Mouse (Mus musculus) right cerebral cortex, postnatal 10 days (tissue): ENCODE measurements around the gene Vamp4.
"Not testable (repeated sequence)": the region's sequence is repeated elsewhere in the genome, so short reads cannot be mapped to it uniquely, and the experiment has no call there.

Experiments used
- DNase-seq, 2 experiments: peaks; one replicate each; pipeline ENCODE4 v3.0.0; 2021; ENCODE audit warnings: low spot score in 2 of 2

The Vamp4 gene

GRCm38 (mm10) chr1:162589443-162589842 lies 19.1 kb downstream of the Vamp4 start:
- DNase-seq, result peak; percentile 33 to 48

- no peak for DNase-seq
These were observed 20.2 kb downstream of the Vamp4 start for GRCm38 (mm10) chr1:162590415-162590997.

DNA sequence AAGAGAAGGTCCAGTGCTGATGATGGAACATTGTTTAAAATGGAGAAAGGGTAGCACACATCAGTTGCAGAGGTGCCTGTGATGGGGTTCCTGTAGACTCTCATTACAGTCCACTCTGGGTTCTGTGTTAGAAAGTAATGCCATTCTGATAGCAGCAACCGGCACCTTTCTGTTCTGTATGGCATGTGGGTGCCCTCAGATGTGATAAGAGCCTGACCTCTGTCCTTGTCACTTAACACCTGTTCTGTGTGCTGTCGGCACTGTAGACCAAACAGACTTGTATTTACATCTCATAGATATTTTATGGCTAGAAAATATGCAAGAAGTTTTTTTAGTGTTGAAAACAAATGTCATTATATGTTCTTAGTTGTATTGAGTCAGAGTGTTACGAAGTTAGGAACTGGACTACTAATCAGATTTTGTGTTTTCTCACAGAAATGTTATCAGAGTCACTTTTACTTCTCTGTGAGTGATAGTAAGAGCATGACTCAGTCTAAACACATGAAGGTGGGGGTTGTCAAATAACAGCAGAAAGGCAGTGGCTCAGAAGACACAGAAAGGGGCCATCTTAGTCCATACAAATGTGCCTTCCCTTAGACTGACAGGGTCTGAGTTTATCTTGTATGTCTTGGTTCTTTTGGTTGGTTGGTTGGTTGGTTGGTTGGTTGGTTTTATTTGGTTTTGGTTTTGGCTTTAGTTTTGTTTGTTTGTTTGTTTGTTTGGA lies 27.2 kb downstream of the Vamp4 start:
- no peak for DNase-seq

- no peak for DNase-seq
These were observed 29.3 kb downstream of the Vamp4 start for GRCm38 (mm10) chr1:162599617-162600016.

- DNase-seq, result peak in 1 of 2 experiments; percentile 32
These were observed 31.0 kb downstream of the Vamp4 start for GRCm38 (mm10) chr1:162601288-162601687.

DNA sequence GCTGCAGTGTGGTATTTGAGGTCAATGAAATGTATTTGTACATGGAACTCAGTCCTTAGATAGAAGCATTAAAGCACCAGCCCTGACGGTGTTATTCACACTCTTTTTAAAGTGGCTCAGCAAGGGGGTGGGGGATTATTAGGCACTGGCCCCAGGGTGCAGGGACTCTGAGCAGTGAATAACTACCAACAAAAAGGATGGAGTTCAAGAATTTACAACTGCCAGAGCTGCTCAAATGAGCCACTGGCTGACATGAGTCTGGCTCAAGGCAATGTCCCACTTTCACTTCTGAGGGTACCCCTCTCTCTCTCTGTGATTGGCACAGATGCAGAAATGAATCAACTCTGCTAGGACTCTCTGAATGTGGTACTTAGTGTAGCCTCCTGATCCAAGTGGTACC lies 37.8 kb downstream of the Vamp4 start:
- DNase-seq, result no peak

DNA sequence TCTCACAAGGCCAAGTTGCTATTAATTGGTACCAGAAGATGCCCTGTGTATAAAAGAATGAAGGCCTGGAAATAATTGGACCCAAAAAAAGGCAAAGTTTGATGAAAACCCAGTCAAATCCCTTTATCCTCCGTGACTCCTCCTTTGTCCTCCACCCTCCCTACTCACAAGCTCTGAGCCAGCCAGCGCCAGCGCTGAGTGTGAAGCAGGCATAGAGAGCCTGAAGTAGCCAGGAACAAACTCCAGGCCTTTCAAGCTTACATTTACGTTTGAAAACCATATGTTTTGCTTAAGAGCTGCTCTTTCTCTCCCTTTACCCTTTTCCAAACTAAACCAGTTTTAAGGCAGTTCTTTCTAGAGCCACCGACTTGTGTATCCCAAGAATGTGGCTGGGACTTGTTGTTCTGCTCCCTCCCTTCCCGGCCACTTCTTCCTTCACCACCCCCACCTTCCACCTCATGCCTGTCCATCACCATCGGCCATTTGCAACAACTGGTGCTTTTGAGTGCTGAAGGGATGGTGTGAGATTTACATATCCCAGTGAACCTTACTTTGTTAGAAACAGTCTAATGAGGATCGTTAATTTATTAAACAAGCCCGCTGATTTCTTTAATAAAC lies 39.4 kb downstream of the Vamp4 start:
- DNase-seq, result no peak

- no peak for DNase-seq
These were observed 40.9 kb downstream of the Vamp4 start for GRCm38 (mm10) chr1:162611191-162611590.

DNA sequence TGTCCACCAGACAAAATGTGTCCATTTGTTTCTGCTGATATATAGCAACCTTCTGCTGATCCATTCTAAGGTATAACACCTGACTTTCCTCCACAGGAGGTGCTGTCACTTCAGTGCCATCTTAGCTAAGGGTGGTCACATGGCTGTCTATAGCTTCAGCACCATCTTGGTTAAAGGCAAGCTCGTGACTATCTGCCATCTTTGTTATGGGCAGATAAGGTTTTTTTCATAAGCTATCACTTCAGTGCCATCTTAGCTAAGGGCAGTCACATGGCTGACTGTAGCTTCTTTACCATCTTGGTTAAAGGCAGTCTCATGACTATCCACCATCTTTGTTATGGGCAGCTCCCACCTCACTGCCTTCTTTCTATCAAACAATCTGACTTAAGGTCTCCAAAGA lies 45.2 kb downstream of the Vamp4 start:
- DNase-seq, result peak; percentile 65 to 77

DNA sequence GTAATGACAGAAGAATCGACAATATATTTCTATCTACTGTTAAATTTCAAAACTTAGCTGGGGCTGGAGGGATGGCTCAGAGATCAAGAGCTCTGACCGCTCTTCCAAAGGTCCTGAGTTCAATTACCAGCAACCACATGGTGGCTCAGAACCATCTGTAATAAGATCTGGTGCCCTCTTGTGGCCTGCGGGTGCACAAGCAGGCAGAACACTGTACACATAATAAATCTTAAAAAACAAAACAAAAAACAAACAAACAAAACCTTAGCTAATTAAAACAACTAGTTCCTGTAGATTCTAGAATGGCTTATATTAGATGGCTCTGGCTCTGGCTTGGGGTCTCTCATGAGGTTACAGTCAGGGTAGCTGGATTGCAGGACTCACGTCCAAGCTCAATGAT lies 50.2 kb downstream of the Vamp4 start:
- DNase-seq, result no peak

DNA sequence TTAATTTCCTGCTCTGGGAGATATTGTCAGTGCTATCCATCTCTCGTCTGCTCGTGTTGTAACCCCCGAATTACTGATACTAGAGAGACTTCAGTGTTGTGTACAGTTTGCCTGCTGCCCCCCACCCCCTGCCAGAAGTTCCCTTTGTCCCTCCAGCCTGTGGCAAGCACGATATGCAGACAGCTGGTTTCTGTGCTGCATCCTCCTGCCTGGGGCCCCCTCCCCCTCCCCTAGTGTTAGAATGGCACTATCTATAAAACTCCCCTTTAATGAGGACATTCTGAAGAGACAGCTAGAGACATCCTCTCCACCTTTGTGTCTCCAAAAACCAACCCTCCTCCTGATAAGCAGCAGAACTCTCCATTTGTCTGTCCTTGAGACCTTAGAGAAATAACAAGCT lies 53.6 kb downstream of the Vamp4 start:
- no peak for DNase-seq

- peak in 1 of 2 experiments; percentile 43 for DNase-seq
These were observed 54.9 kb downstream of the Vamp4 start for GRCm38 (mm10) chr1:162625229-162625628.

DNA sequence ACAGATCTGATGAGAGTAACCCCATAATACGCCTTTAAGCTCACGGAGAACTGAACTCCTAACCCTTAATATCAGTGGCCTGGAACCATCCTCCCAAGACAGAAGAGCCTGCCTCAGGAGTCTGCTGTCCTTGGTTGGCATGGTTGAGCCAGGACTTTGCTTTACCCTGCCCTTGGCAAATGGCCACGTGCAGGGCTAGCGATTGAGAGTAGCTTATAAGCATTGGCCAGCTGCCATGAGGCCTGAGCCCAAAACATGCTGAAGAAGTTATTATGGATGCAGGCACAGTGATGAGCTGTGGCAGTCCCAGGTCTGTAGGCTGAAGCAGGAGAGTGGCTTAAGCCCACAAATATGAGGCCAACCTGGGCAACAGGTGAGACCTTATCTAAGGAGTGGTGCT lies 57.5 kb downstream of the Vamp4 start:
- not testable (repeated sequence) for DNase-seq

DNA sequence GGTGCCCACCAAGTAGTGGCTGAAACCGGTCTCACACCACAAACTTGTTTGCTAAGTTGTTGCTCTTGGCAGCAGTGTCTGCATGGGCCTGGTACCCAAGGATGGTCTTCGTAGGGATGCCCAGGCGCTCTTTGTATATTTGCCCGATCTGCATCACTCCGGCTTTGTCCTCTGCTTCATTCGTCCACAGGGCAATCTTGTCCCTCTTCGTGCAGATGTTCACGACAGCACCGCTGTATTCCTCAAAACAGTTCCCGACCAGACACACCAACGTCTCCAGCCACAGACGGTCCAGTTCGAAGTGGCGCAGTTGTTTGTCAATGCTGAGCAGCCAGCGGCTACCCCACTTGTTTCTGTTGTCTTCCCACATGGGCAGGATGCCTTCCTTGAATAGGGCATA lies 58.0 kb downstream of the Vamp4 start:
- DNase-seq, result not testable (repeated sequence)

- not testable (repeated sequence) for DNase-seq
These were observed 65.1 kb downstream of the Vamp4 start for GRCm38 (mm10) chr1:162635291-162635931.

DNA sequence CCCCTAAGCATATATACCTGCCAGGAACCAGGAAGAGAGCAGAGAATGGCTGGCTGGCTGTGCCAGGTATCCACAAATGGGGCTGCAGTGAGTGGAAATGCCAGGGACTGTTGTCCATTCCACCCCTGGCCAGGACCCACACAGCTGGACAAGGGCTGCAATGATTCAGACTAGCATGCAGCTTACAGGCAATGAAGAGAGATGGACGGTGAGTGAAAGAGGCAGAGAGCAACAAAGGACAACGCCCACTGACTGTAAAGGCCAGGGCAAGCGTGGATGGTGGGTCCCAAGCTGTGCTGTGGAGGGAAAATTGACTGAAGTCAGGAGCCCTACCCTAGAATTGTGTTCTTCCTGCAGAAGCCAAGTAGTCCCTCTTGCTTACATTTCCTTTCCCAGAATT lies 66.2 kb downstream of the Vamp4 start:
- no peak for DNase-seq

- no peak for DNase-seq
These were observed 68.2 kb downstream of the Vamp4 start for GRCm38 (mm10) chr1:162638535-162638934.

DNA sequence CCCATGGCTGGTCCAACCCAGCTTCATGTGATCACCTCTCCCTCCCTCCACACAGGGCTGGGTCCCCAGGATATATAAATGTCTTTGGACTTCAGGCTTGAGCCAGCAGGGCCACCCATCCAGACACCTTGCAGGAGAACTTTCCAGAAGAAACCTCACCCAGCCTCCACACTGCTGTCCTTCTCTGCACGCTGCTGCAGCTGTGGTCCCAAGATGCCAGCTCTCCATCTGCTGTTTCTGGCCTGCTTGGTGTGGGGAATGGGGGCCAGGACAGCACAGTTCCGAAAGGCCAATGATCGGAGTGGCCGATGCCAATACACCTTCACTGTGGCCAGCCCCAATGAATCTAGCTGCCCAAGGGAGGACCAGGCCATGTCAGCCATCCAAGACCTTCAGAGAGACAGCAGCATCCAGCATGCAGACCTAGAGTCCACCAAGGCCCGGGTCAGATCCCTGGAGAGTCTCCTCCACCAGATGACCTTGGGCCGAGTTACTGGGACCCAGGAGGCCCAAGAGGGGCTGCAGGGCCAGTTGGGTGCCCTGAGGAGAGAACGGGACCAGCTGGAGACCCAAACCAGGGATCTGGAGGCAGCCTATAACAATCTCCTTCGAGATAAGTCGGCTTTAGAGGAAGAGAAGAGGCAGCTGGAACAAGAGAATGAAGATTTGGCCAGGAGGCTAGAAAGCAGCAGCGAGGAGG lies 68.9 kb downstream of the Vamp4 start, which contains the start of gene Myoc:
Gene Myoc (plus strand): TSS at position 105 of the 700 bp plus-strand sequence.
- DNase-seq, result no peak

GRCm38 (mm10) chr1:162639861-162640260 lies 69.5 kb downstream of the Vamp4 start:
- DNase-seq, result no peak

GRCm38 (mm10) chr1:162642591-162642990 lies 72.3 kb downstream of the Vamp4 start:
- DNase-seq, result no peak

GRCm38 (mm10) chr1:162643752-162644151 lies 73.4 kb downstream of the Vamp4 start:
- DNase-seq, result peak; percentile 83 to 87
